Mouse (Mus musculus): ENCODE results near the gene Gm26566.

DNA sequence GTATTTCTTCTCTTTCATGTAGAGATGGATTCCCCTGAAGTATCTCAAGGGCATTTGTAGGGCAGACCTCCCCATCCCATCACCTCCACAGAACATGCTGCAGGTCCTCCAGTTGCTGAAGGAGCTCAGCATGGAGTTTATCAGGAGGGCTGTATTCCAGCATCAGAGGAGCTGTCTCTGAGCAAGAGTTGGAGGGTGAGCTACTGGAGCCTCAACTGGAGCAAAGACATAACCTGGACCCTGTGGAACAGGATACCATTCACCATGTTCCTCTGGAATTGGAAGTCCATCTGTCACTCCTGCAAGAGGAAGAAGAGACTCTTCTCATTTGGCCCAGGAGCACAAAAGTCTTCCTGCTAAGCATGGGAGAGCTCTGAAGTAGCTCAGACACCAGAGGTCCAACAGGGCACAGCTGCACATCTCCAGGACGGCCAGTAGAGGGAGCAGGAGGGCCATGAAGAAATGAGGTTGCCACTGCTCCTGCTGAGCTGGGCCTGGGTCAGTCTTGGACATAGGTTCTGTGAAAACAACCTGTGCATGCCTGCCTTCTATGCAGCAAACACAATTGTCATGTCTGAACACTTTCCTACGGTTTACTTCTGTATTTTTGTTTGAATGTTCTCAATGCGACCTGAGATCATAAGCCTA lies 25.2 kb upstream of the Gm26566 start:
- TF ChIP-seq CTCF (IDR thresholded peaks at IDR 0.05; ENCODE audit: borderline replicate concordance, control insufficient read depth, extremely low read depth, insufficient read depth, low read length, poor library complexity), result peak; percentile 95
- no peak for TF ChIP-seq POLR2A (IDR thresholded peaks at IDR 0.05; ENCODE audit: control insufficient read depth, extremely low read depth, insufficient read depth, low read length, poor library complexity)

All from thymus, adult 2 months (tissue).